Mouse (Mus musculus) stomach, embryonic 14.5 days (tissue): Measurements from ENCODE around the gene Samd4. TPM values are rescaled to one million over a fixed set of nuclear protein-coding genes. Genes with fewer than 3 reads are reported as not detected.

Experiments
- ATAC-seq: fragments of 200-750 bp; cut with Nextera tagmentation; 2 replicates; pipeline ENCODE4 v1.8.0; 2017; ENCODE audit warnings: low read depth, moderate TSS enrichment; ENCODE audit not compliant: insufficient number of reproducible peaks, insufficient read depth, low FRiP score
- H3K27ac ChIP-seq: fragments of 300-500 bp; sonication (generic); 2 replicates; pipeline ENCODE4 v1.5.1; 2014; ENCODE audit warnings: mild to moderate bottlenecking, low read length, moderate library complexity, mixed read lengths
- H3K27me3 ChIP-seq: fragments of 300-500 bp; sonication (generic); 2 replicates; pipeline ENCODE4 v1.6.1; 2014; ENCODE audit warnings: low read length, control low read depth, mixed read lengths; ENCODE audit not compliant: control insufficient read depth, insufficient read depth
- H3K36me3 ChIP-seq: fragments of 300-500 bp; sonication (generic); 2 replicates; pipeline ENCODE4 v1.6.1; 2014; ENCODE audit warnings: mild to moderate bottlenecking, control low read depth, low read length, moderate library complexity, mixed read lengths; ENCODE audit not compliant: control insufficient read depth, insufficient read depth
- H3K4me1 ChIP-seq: fragments of 300-500 bp; sonication (generic); 2 replicates; pipeline ENCODE4 v1.6.1; 2014; ENCODE audit warnings: low read length, control low read depth, mixed read lengths; ENCODE audit not compliant: control insufficient read depth, insufficient read depth
- H3K4me2 ChIP-seq: fragments of 300-500 bp; sonication (generic); replicated peaks from 2 replicates; pipeline ENCODE4 v1.6.1; 2014; ENCODE audit warnings: low read depth, low read length, control low read depth
- H3K4me3 ChIP-seq: fragments of 300-500 bp; sonication (generic); 2 replicates; pipeline ENCODE4 v1.5.1; 2014; ENCODE audit warnings: low read depth, low read length, control low read depth
- H3K9ac ChIP-seq: fragments of 300-500 bp; sonication (generic); replicated peaks from 2 replicates; pipeline ENCODE4 v1.6.1; 2014; ENCODE audit warnings: low read depth, mild to moderate bottlenecking, control low read depth, low read length, moderate library complexity, mixed read lengths
- H3K9me3 ChIP-seq: fragments of 300-500 bp; sonication (generic); 2 replicates; pipeline ENCODE4 v1.6.1; 2016; ENCODE audit warnings: low read depth, low read length, control low read depth; ENCODE audit not compliant: control insufficient read depth
- WGBS: fragments of 180-500 bp; shearing (Covaris S2); extraction: QIAGEN DNeasy Blood & Tissue Kit; methylation state at CpG from one replicate; pipeline ENCODE4 v1.1.7; 2014; 5-methylcytosine and 5-hydroxymethylcytosine counted together
- polyA plus RNA-seq: library from polyadenylated mRNA; unstranded; fragments of >200 nt; fragmentation: Nextera tagmentation; extraction: Ambion mirVana; gene quantifications from 2 replicates; pipeline ENCODE4 v1.2.1, GENCODE M21; 2014

Samd4 gene
- polyA plus RNA-seq, 1 experiment from 2014 or later, result 7.3 TPM

GRCm38 (mm10) chr14:47077576-47077970 is 194.9 kb downstream of the Samd4 start:
- Histone ChIP-seq H3K4me1 (no peaks in the 10 kb centered on the region), H3K9ac (no peak overlapping the region), H3K9me3 (no peaks in the 10 kb centered on the region), H3K27me3 (no peaks in the 10 kb centered on the region), H3K27ac (no peak overlapping the region), H3K4me2 (no peak overlapping the region), H3K4me3 (no peak overlapping the region), H3K36me3 (peaks cover 5% of the 10 kb centered on the region; the same call in 1 of the 2 replicates)
- WGBS, result 81% methylated on average over 3 of the region's 3 CpGs
- ATAC-seq, result no peak

- Histone ChIP-seq H3K9me3 (no peaks in the 10 kb centered on the region), H3K27me3 (no peaks in the 10 kb centered on the region), H3K4me2 (no peak overlapping the region), H3K4me1 (no peaks in the 10 kb centered on the region), H3K27ac (no peak overlapping the region), H3K9ac (no peak overlapping the region), H3K4me3 (no peak overlapping the region), H3K36me3 (peaks cover 5% of the 10 kb centered on the region; the same call in 1 of the 2 replicates)
- 88% methylated on average over 7 of the region's 7 CpGs for WGBS
- ATAC-seq, result no peak
Observed at GRCm38 (mm10) chr14:47079911-47080310, 197.3 kb downstream of the Samd4 start.

- no peak overlapping the region for H3K27ac ChIP-seq
- H3K36me3 ChIP-seq, result no peaks in the 10 kb centered on the region; the same call in 1 of the 2 replicates
- H3K4me2 ChIP-seq, result no peak overlapping the region
- peaks cover 9% of the 10 kb centered on the region for H3K4me1 ChIP-seq
- no peak overlapping the region for H3K9ac ChIP-seq
- H3K4me3 ChIP-seq, result no peak overlapping the region
- no peak for ATAC-seq
- no peaks in the 10 kb centered on the region for H3K27me3 ChIP-seq
- 64% methylated on average over 9 of the region's 9 CpGs for WGBS
- H3K9me3 ChIP-seq, result no peaks in the 10 kb centered on the region
Observed at GRCm38 (mm10) chr14:47083311-47083710, 200.7 kb downstream of the Samd4 start.

GRCm38 (mm10) chr14:47083838-47084237 is 201.2 kb downstream of the Samd4 start:
- H3K9me3 ChIP-seq, result no peaks in the 10 kb centered on the region
- H3K36me3 ChIP-seq, result no peaks in the 10 kb centered on the region
- H3K27me3 ChIP-seq, result no peaks in the 10 kb centered on the region
- H3K4me3 ChIP-seq, result no peak overlapping the region
- H3K4me1 ChIP-seq, result peaks cover 9% of the 10 kb centered on the region
- H3K4me2 ChIP-seq, result no peak overlapping the region
- no peak overlapping the region for H3K27ac ChIP-seq
- WGBS, result 76% methylated on average over 6 of the region's 6 CpGs
- no peak for ATAC-seq
- no peak overlapping the region for H3K9ac ChIP-seq

- H3K4me2 ChIP-seq, result no peak overlapping the region
- H3K9ac ChIP-seq, result no peak overlapping the region
- H3K4me1 ChIP-seq, result peaks cover 9% of the 10 kb centered on the region
- no peaks in the 10 kb centered on the region for H3K9me3 ChIP-seq
- no peak overlapping the region for H3K27ac ChIP-seq
- no peaks in the 10 kb centered on the region for H3K36me3 ChIP-seq
- WGBS, result 81% methylated on average over 2 of the region's 2 CpGs
- ATAC-seq, result no peak
- H3K27me3 ChIP-seq, result no peaks in the 10 kb centered on the region
- H3K4me3 ChIP-seq, result no peak overlapping the region
Observed at GRCm38 (mm10) chr14:47084686-47085085, 202.0 kb downstream of the Samd4 start.

GRCm38 (mm10) chr14:47086123-47086522 is 203.5 kb downstream of the Samd4 start:
- no peaks in the 10 kb centered on the region for H3K27me3 ChIP-seq
- 61% methylated on average over 3 of the region's 3 CpGs for WGBS
- H3K4me3 ChIP-seq, result no peak overlapping the region
- peaks cover 3% of the 10 kb centered on the region; the same call in 1 of the 2 replicates for H3K36me3 ChIP-seq
- no peaks in the 10 kb centered on the region for H3K9me3 ChIP-seq
- ATAC-seq, result no peak
- no peak overlapping the region for H3K27ac ChIP-seq
- no peak overlapping the region for H3K9ac ChIP-seq
- H3K4me1 ChIP-seq, result peaks cover 9% of the 10 kb centered on the region
- H3K4me2 ChIP-seq, result no peak overlapping the region

- Histone ChIP-seq H3K4me1 (peaks cover 9% of the 10 kb centered on the region), H3K9ac (no peak overlapping the region), H3K27ac (0 out of 2 replicates have a peak overlapping the region, but pooled peaks have one; percentile 21)
Observed at GRCm38 (mm10) chr14:47086743-47087142, 204.1 kb downstream of the Samd4 start.

GRCm38 (mm10) chr14:47087182-47087581 is 204.5 kb downstream of the Samd4 start:
- Histone ChIP-seq H3K27me3 (no peaks in the 10 kb centered on the region), H3K4me3 (peak overlapping the region; percentile 21; the same call in 1 of the 2 replicates), H3K4me1 (peaks cover 9% of the 10 kb centered on the region), H3K4me2 (peak overlapping the region; percentile 59), H3K9me3 (no peaks in the 10 kb centered on the region), H3K27ac (0 out of 2 replicates have a peak overlapping the region, but pooled peaks have one; percentile 21), H3K9ac (no peak overlapping the region), H3K36me3 (peaks cover 3% of the 10 kb centered on the region; the same call in 1 of the 2 replicates)
- WGBS, result 31% methylated on average over 5 of the region's 5 CpGs
- peak; percentile 14; the same call in 1 of the 2 replicates for ATAC-seq

More at GRCm38 (mm10) chr14:47086743-47087142, 204.1 kb downstream of the Samd4 start:
- H3K4me2 ChIP-seq, result peak overlapping the region; percentile 59
- no peaks in the 10 kb centered on the region for H3K9me3 ChIP-seq
- no peaks in the 10 kb centered on the region for H3K27me3 ChIP-seq
- peak overlapping the region; percentile 21; the same call in 1 of the 2 replicates for H3K4me3 ChIP-seq
- peak; percentile 81 for ATAC-seq
- 5% methylated on average over 16 of the region's 16 CpGs for WGBS
- peaks cover 3% of the 10 kb centered on the region; the same call in 1 of the 2 replicates for H3K36me3 ChIP-seq
